Mouse (Mus musculus): ENCODE results near the gene Cacna1b.

GRCm38 (mm10) chr2:24807691-24808090, 44.7 kb upstream of the Cacna1b start:
- TF ChIP-seq CTCF (IDR thresholded peaks at IDR 0.05; ENCODE audit: low read depth) (no peak), EP300 (IDR thresholded peaks at IDR 0.05; ENCODE audit: low read depth) (no peak)
